Mouse (Mus musculus): ENCODE data around the gene 1700037H04Rik.

1700037H04Rik gene

DNA sequence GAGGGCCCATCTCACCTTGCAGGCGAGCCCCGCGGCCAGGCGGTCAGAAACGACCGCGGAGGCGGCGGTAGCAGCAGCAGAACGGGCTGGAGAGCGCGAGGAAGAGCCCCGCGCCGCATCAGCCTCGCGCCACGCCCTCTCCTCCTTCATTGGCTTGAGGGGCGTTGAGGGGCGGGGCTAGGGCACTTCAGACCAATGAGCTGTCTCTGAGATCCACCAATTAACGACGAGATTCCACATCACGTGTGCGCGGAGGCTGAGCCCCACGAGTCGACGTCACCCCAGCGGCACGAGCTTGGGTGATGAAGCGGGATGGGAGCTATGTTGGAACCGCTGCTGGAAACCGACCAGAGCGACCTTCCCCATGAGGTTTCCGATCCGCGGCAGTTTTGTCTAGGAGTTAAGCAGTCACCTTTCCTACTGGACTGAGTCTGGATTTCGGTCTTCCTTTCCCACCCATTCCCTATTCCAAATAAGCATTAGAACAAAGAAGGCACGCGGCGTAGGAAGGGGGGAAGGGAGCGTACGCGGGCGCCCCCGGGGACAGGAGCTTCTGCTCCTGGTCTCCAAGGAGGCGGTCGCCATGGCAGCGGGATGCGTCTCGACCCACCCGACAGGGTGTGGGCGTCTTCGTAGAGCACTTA is at the start of gene 1700037H04Rik:
Gene 1700037H04Rik (minus strand): TSS at position 144 of the 644 bp plus-strand sequence.
- in situ Hi-C loops (cut with MboI, MseI), result no loop called here

DNA sequence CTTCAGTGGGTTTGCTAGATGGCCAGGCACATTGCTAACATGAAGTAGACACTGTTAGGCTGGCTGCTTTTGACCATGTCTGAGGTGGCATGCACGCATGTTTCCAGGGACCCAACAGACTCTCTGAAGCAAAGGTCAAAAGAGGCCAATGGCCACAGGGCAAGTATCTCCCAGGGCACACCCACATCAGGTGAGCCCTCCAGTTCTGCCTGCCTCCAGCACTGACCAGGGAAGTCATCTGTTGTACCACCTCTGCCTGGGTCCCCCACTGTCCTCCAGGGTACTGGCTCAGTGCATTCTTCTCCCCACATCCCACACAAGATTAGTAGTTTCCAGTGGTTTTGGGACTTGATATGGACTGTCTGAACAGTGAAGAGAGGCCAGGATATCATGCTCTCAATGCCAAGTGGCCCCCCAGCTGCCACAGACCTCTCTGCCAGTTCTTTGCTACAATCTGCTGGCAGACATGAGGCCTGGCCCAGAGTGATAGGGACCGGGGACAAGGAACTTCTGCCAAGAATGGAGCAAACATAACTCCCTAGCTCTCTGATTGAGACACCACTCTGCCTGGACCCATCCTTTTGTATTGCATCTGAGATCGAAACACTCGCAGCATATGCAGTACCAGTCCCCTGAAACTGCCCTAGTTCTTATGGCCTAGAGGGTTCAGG is 49.4 kb upstream of the 1700037H04Rik start:
- in situ Hi-C loops (cut with MboI, MseI), result no loop called here

DNA sequence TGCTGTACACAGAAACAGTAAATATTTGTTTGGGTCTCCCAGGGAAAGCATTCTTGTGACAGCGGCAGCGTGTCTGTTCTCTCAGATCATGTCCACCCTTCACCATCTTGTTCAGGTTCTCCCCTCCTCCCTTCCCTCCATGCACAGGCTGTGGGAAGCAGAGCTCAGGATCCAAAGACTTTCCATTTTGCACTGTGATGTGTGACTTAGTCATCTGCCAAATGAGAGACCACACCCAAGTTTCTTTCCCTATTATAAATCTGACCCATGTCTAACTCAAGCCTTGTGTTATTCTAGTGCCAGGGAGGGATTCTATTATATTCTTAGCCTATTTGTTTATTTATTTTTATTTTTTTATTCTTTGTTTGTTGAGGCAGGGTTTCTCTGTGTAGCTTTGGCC is 48.5 kb upstream of the 1700037H04Rik start:
- in situ Hi-C loops (cut with MboI, MseI), result no loop called here

DNA sequence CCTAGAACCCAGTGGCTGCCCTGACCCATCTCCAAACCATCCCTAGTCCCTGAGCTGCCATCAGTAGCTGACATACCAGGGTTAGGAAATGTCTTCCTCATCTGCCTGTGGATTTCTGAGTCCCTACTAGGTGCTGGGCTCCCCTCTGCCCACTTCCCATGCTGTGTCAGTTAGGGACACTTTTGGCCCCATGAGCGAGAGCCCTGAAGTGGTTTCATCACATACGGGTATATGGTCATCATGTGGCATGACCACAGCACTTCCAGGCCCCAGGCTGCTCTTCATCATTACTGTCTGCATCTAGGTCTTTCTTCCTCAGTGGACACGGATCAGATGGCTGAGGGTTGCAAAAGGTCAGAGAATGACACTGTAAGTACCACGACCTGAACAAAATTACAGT is 46.9 kb upstream of the 1700037H04Rik start, which contains the start of gene Ap5s1:
Gene Ap5s1 (plus strand): TSS at position 301 of the 400 bp plus-strand sequence.
- in situ Hi-C loops (cut with MboI, MseI), result no loop called here

DNA sequence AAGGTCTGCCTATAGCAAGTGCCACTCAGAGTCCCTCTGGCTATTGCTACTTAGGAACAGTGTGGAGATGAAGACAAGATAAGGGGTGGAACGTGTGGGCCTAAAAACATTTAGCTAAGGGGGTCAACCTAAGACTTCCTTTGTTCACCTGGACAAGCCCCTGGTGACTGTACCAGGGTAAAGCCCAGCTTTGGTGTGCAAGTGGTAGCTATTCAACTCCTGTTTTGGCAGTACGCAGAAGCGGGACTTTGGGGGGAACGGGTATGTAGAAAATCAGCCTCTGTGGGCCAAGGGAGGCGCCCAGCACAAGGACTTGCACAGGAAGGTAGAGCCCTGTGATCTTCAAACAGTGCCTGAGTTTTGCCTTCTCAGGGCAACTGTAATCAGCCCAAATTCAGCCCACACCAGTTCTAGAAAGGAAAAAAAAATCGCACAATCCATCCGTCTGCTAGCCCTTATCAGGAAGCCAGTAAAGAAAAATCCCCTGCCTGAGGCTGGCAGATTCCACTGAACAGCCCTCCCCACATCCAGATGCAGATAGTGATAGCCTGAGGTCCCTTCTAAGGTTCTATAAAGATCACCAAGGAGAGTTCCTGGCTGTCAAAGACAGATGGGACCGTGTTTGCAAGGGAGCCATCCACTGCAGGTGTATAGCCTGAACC is 45.8 kb upstream of the 1700037H04Rik start:
- in situ Hi-C loops (cut with MboI, MseI), result no loop called here

DNA sequence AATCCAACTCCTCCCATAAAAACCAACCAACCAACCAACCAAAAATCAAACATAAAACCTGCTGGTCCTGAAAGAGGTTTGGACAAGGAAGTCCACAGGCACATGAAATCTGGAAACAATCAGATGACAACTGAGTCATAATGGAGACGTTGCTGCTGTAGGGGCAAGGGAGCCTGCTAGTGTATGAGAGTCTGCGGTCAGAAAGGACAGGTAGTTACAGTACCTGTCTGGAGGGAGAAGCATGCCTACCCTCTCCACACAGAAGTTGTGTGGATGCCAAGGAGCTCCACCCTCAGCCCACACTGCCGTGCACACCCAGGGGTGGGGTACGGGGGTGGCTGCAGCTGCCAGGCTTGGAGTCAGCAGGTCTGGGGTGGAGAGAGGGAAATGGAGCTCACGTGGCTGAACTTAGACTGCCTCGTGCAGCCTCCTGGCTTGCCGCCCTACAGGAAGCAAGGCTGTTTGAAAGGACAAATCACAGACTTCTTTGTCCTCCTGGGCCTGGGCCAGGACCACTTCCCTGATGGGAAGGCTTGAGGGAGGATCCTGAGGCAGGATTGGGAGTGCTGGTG is 44.6 kb upstream of the 1700037H04Rik start:
- in situ Hi-C loops (cut with MboI, MseI), result no loop called here

DNA sequence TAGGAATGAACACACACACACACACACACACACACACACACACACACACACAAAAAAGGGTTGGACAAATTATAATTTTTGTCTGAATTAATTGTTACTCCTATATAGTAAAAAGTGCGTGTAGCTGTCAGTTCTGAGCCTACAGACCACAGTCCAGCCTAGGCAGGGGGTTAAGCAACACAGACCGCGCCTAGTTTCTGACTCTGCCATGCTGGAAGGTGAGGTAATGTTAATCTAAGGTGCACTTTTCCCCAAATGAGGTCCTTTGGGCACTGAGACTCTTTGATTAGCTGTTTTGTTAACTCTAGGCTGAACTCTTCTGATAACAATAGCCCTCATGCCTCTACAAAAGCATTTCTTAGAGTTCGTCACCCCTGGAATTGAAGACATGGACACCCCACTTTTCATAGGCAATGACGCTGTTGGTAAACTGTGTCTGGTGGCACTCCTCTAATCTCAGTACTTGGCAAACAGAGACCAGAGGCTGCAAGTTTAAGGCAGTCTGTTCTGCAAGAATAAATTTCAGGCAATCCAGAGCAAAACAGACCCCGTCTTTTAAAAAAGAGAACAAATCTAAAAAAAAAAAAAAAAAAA is 44.0 kb upstream of the 1700037H04Rik start:
- in situ Hi-C loops (cut with MboI, MseI), result no loop called here

DNA sequence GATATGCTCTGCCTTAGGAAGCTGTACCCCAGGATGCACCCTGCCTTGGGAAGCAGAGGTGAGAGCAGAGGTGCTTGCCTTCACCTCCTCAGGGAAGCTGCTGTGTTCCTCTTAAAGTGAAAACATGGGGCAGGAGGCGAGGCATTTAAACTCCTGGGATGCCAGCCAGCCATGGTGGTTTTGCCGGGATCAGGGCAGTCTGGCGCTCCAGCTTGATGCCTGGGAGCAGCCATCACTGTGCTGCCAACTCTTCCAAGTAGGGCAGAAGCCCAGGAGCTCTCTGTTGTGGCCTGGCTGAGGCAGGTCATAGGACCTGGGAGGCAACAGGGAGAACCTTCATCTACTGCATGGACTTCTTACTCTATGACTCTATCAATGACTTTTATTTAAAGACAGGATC is 41.4 kb upstream of the 1700037H04Rik start:
- in situ Hi-C loops (cut with MboI, MseI), result no loop called here

DNA sequence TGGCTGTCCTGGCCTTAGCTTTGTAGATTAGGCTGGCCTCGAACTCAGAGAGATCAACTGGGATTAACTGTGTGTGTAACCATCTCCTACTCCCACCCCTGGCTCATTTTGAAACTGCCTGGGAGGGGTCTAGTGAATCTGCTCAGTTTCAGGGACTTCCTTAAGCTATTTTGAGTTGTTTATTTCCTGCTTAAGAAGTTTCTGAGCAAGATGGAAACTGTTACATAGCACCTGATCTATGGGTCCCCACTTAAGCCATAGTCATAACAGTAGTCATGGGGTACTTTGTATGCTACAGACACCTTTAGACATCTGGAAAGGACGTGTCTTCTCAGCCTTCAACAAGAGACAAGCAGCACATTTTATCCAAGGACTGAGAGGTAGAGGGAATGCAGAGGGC is 40.8 kb upstream of the 1700037H04Rik start:
- in situ Hi-C loops (cut with MboI, MseI), result no loop called here

DNA sequence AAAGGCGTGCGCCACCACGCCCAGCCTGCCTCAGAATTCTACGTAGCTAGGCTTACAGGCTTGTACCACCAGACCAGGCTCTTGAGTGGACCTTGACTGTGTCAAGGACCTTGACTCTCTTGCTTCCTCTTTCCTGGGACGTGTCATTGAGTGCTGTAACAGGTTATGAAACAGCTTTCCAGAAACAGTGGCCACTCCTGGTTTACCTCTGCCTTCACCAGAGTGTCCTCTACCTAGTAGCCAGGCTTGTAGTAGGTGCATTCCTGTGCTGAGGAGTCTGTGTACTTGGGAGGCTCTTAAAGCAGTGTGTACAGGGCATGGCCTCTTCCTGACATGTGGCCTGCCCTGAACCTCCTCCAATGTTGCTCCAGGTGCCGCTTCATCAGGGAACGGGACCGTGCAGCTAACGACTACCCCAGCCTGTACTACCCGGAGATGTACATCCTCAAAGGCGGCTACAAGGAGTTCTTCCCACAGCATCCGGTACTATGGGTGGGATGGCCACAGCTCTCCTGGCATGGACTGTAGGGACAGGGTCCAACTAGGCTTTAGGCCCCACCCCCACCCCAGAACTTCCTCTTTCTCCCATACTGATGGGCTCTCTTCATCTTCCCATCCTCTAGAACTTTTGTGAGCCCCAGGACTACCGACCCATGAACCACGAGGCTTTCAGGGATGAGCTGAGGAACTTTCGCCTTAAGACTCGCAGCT is 36.9 kb upstream of the 1700037H04Rik start:
- in situ Hi-C loops (cut with MboI, MseI), result no loop called here

DNA sequence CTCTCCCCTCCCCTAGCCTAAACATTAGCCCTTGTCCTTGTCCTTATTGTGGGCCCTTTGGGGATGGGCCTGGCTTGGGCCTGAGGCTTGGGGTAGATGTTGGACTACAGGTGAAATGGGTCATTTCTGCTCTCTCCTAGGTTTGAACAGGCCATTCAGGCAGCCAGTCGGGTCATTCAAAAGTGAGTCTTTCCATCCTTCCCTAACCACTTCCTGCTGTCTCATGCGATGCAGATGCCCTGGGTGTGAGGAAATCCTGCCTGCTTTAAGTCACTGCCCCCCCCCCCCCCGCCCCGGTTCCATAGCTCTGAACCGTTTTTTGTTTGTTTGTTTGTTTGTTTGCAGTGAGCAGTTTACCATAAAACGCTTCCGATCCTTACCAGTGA is 31.1 kb upstream of the 1700037H04Rik start:
- in situ Hi-C loops (cut with MboI, MseI), result no loop called here

DNA sequence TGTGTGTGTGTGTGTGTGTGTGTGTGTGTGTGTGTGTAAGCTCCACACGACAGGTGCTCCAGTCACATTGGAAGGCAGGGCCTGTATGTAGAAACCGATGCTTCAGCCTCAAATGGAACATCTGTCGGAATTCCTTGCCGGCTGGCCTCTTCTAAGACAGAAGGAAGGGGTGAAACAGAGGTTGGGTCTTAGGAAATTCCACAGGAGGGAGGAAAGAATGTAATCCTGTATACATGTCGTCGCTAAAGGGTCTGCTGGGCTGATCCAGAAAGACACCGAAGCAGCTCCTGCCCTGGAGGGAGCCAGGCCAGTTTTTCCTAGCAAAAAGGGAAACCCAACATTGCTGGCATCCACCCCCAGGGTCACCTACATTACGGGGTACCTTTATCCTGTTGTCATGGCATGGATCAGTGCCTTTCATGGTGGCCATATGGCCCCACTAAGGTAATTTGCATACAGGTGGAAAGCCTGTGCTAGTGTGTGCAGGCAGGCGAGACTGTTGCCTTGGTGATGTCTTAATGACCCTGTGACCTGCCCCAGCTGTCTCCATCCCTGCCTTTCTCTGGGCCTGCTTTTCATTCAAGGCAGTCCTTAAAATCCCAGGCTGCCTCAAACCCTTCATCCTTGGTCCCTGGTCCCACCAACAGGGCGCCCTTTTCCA is 30.6 kb upstream of the 1700037H04Rik start:
- in situ Hi-C loops (cut with MboI, MseI), result no loop called here

DNA sequence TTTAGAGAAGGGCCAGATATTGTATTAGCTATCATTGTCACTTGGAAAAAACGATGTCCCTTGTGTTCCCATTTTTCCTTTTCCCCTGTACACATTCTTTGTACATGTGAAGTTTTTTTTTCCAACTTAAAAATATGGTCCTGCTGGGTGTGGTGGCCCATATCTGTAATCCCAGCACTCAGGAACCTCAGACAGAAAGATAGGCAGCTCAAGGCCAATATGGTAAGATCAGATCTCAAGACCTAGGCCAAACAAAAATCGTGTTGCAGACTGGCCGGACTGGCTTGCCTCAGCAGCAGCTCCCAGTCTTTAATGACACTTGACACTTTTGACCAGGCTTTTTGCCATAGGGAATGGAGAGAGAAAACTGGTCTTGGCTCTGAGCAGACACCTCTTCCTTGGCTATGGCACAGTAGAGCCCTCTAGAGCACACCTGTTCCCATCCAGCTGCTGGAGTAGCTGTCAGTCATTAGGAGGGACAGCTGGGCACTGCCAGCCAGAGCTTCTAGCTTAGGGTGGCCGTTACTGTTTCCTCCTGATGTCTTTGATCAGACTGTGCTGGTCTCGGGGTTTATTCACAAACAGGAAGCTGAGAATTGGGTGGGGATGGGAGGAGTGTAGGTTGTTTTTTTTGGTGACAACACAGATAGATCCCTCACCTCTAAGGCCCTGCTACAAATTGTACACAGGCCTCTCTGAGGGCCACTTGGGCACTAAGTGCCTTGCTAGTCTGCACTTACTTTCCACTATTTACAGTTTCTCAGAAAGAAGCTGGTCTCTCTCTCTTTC is 29.8 kb upstream of the 1700037H04Rik start:
- in situ Hi-C loops (cut with MboI, MseI), result no loop called here

DNA sequence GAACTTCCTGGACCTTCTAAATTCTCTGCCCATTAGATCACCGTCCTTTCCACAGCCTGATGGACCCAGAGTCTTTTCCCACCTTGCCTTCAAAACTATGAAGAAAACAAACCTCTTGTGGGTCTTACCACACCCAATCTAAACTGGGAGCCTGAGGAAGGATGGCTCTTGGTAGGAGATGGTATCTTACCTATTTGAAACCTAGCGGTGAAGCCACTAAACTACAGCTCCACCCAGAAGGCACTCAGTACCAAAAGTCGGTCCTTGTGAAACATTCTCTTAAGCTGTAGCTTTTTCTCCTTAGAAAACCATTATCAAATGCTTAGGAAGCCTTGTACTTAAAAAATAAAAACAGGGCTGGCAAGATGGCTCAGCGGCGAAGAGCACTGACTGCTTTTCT is 28.4 kb upstream of the 1700037H04Rik start:
- in situ Hi-C loops (cut with MboI, MseI), result no loop called here

DNA sequence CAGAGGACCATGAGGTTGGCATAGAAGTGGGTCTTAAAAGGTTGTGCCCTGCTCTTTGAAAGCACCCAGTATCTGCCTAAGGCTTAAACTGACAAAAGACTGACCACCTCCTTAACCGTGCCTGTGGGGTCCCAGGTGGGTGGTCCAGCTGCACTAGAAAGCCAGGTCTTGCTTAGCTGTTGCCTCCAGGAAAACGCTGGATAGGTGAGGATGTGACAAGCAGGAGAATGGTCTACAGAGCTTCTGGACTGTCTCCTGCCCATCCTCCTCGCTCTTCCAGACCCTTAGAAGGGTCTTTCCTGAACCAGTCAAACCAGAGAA is 27.7 kb upstream of the 1700037H04Rik start:
- in situ Hi-C loops (cut with MboI, MseI), result no loop called here

DNA sequence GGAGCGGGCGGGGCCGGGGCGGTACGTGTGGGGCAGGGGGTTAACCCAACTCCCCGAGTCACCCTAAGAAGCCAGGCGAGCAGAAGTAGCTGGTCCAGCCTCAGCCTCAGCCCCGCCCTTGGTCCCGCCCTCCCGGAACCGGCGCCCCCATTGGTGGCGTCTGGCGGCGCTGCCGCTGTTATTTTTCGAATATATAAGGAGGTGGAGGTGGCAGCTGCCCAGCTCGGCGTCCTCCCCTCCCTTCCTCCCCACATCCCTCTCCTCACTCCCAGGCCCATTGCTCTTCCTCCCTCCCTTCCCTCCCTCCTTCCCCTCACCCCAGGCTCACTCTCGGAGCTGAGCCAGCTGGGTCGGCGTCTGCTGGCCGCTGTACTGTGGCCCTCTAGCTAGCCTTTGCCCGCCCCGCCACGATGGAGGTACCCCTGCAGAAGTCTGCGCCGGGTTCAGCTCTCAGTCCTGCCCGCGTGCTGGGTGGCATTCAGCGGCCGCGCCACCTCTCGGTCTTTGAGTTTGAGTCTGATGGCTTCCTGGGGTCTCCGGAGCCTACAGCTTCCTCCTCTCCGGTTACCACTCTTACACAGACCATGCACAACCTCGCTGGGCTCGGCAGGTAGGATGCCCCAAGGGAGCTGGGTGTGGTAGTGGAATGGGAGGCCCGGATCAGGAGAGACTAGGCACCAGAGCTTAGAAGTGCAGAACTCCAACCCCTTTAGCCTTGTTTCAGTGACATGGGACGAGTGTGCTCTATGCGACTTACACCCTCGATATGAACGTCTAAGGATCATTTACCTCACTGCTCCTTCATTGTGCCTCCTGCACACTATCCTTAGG is 27.1 kb upstream of the 1700037H04Rik start, which contains the start of the genes Cdc25b and Spef1:
Gene Cdc25b (plus strand): TSS at position 179 of the 831 bp plus-strand sequence.
Gene Spef1 (minus strand): TSS at position 512 of the 831 bp plus-strand sequence.
- in situ Hi-C loops (cut with MboI, MseI), result no loop called here

DNA sequence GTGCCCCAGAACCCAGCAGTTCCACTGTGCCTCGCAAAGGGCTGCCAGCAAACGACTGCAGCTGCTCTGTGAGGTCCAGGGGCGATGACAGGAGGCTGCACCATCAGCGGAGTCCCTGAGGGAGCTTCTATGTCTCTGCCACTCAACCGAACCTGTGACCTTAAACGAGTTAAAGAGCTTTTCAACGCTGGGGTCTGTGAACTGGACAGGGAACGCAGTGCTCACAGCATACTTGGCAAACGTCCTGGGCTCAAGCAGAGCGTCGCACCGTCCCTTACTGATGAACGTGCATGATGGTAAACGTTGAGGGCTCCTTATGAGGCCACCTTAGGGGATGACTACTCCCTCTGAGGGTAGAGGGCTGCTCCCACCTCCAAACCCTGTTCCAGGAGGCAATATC is 26.5 kb upstream of the 1700037H04Rik start:
- in situ Hi-C loops (cut with MboI, MseI), result no loop called here

DNA sequence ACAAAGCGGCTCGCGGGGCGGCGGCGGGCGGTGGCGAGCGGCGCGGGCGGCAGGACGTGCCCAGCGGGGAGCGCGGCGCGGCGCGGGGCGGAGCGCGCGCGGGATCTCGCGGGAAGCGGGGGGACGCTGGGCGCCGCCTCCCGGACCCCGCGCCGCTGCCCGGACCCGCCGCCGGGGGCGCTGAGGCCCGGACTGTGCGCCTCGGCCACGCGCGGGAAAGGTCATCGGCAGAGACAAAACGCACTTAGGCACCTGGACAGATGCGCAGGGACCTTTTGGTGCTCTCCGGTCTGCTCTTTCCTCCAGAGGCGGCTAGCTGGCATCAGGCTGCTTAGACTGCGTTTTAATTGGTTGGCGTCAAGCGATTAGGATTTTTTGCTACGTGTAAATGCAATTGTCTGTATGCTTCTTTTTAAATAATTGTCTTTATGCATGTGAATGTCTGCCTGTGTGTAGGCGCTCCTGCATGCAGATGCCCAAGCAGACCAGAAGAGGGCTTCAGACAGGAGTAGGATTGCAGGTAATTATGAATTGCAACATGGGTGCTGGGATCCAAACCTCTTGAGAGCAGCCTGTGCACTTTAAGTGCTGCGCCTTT is 20.2 kb upstream of the 1700037H04Rik start, which contains the start of gene Cenpb:
Gene Cenpb (minus strand): TSS at position 78 of the 598 bp plus-strand sequence.
- in situ Hi-C loops (cut with MboI, MseI), result no loop called here

All from T-helper 2 cell (primary cell).